Mouse (Mus musculus): Measurements from ENCODE around the gene Uckl1. TPM values are rescaled to one million over a fixed set of nuclear protein-coding genes. Genes with fewer than 3 reads are reported as not detected.
A peak's percentile ranks its signal among the peaks of the same experiment; 100 is the strongest.

The Uckl1 gene
- polyA plus RNA-seq, 1 experiment from 2014 or later = 45.6 TPM

GRCm38 (mm10) chr2:181576613-181577012, 8.1 kb downstream of the Uckl1 start:
- Histone ChIP-seq H3K9ac (ENCODE audit: low read depth, low read length) (no peak overlapping the region), H3K9me3 (replicated peaks; ENCODE audit: low read length) (no peaks in the 10 kb centered on the region), H3K4me3 (replicated peaks; ENCODE audit: low read depth, low read length) (no peak overlapping the region), H3K4me1 (replicated peaks; ENCODE audit: insufficient read depth, low read length) (peaks cover 17% of the 10 kb centered on the region), H3K27ac (no peak overlapping the region), H3K27me3 (ENCODE audit: insufficient read depth, low read length) (no peaks in the 10 kb centered on the region), H3K4me2 (ENCODE audit: low read length) (no peak overlapping the region), H3K36me3 (ENCODE audit: insufficient read depth, low read length) (peaks cover 16% of the 10 kb centered on the region; the same call in 1 of the 2 replicates)
- ATAC-seq (replicated peaks; ENCODE audit: low FRiP score, low read depth) = no peak
- no peak for DNase-seq (ENCODE audit: low spot score)
- 95% methylated on average over 2 of the region's 2 CpGs for WGBS
- TF ChIP-seq CTCF (IDR thresholded peaks at IDR 0.05; ENCODE audit: low read depth) = no peak

- 83% methylated on average over 7 of the region's 7 CpGs for WGBS
- Histone ChIP-seq H3K36me3 (ENCODE audit: insufficient read depth, low read length) (peaks cover 16% of the 10 kb centered on the region; the same call in 1 of the 2 replicates), H3K4me3 (replicated peaks; ENCODE audit: low read depth, low read length) (no peak overlapping the region), H3K27me3 (ENCODE audit: insufficient read depth, low read length) (no peaks in the 10 kb centered on the region), H3K27ac (no peak overlapping the region), H3K4me2 (ENCODE audit: low read length) (no peak overlapping the region), H3K9ac (ENCODE audit: low read depth, low read length) (no peak overlapping the region), H3K4me1 (replicated peaks; ENCODE audit: insufficient read depth, low read length) (peaks cover 10% of the 10 kb centered on the region), H3K9me3 (replicated peaks; ENCODE audit: low read length) (no peaks in the 10 kb centered on the region)
- no peak for DNase-seq (ENCODE audit: low spot score)
- ATAC-seq (replicated peaks; ENCODE audit: low FRiP score, low read depth) = peak; percentile 15; the same call in 1 of the 2 replicates
- no peak for TF ChIP-seq CTCF (IDR thresholded peaks at IDR 0.05; ENCODE audit: low read depth)
These were observed 9.7 kb downstream of the Uckl1 start for GRCm38 (mm10) chr2:181574921-181575545.

- no peak for ATAC-seq (replicated peaks; ENCODE audit: low FRiP score, low read depth)
- no peak for TF ChIP-seq CTCF (IDR thresholded peaks at IDR 0.05; ENCODE audit: low read depth)
- H3K27me3 ChIP-seq (ENCODE audit: insufficient read depth, low read length) = no peaks in the 10 kb centered on the region
- WGBS = 92% methylated on average over 9 of the region's 9 CpGs
- no peak overlapping the region for H3K27ac ChIP-seq
- peaks cover 5% of the 10 kb centered on the region; the same call in 1 of the 2 replicates for H3K4me1 ChIP-seq (replicated peaks; ENCODE audit: insufficient read depth, low read length)
- H3K36me3 ChIP-seq (ENCODE audit: insufficient read depth, low read length) = peaks cover 16% of the 10 kb centered on the region; the same call in 1 of the 2 replicates
- no peak overlapping the region for H3K4me2 ChIP-seq (ENCODE audit: low read length)
- H3K4me3 ChIP-seq (replicated peaks; ENCODE audit: low read depth, low read length) = no peak overlapping the region
- no peak overlapping the region for H3K9ac ChIP-seq (ENCODE audit: low read depth, low read length)
- no peaks in the 10 kb centered on the region for H3K9me3 ChIP-seq (replicated peaks; ENCODE audit: low read length)
- no peak for DNase-seq (ENCODE audit: low spot score)
These were observed 10.7 kb downstream of the Uckl1 start for GRCm38 (mm10) chr2:181573961-181574360.

GRCm38 (mm10) chr2:181572921-181573920, 11.5 kb downstream of the Uckl1 start:
- H3K36me3 ChIP-seq (ENCODE audit: insufficient read depth, low read length) = peaks cover 16% of the 10 kb centered on the region; the same call in 1 of the 2 replicates
- no peaks in the 10 kb centered on the region for H3K27me3 ChIP-seq (ENCODE audit: insufficient read depth, low read length)
- DNase-seq (ENCODE audit: low spot score) (no peak), ATAC-seq (replicated peaks; ENCODE audit: low FRiP score, low read depth) (no peak)
- H3K9ac ChIP-seq (ENCODE audit: low read depth, low read length) = no peak overlapping the region
- H3K27ac ChIP-seq = no peak overlapping the region
- H3K4me1 ChIP-seq (replicated peaks; ENCODE audit: insufficient read depth, low read length) = no peaks in the 10 kb centered on the region; the same call in 1 of the 2 replicates
- no peaks in the 10 kb centered on the region for H3K9me3 ChIP-seq (replicated peaks; ENCODE audit: low read length)
- no peak overlapping the region for H3K4me2 ChIP-seq (ENCODE audit: low read length)
- no peak overlapping the region for H3K4me3 ChIP-seq (replicated peaks; ENCODE audit: low read depth, low read length)
- 94% methylated on average over 15 of the region's 15 CpGs for WGBS
- TF ChIP-seq CTCF (IDR thresholded peaks at IDR 0.05; ENCODE audit: low read depth) = no peak

GRCm38 (mm10) chr2:181571941-181572670, 12.6 kb downstream of the Uckl1 start:
- Histone ChIP-seq H3K9ac (ENCODE audit: low read depth, low read length) (no peak overlapping the region), H3K27me3 (ENCODE audit: insufficient read depth, low read length) (no peaks in the 10 kb centered on the region), H3K4me1 (replicated peaks; ENCODE audit: insufficient read depth, low read length) (no peaks in the 10 kb centered on the region), H3K4me2 (ENCODE audit: low read length) (no peak overlapping the region), H3K9me3 (replicated peaks; ENCODE audit: low read length) (no peaks in the 10 kb centered on the region), H3K36me3 (ENCODE audit: insufficient read depth, low read length) (peaks cover 16% of the 10 kb centered on the region; the same call in 1 of the 2 replicates), H3K4me3 (replicated peaks; ENCODE audit: low read depth, low read length) (no peak overlapping the region), H3K27ac (no peak overlapping the region)
- no peak for TF ChIP-seq CTCF (IDR thresholded peaks at IDR 0.05; ENCODE audit: low read depth)
- 89% methylated on average over 11 of the region's 11 CpGs for WGBS
- no peak for ATAC-seq (replicated peaks; ENCODE audit: low FRiP score, low read depth)
- DNase-seq (ENCODE audit: low spot score) = no peak

Measured in kidney, postnatal 0 days (tissue).